Mouse (Mus musculus): ENCODE results near the gene Nol9.

- no peak for TF ChIP-seq ZC3H11A (IDR thresholded peaks at IDR 0.05; ENCODE audit: borderline replicate concordance, low read depth, low read length)
- no peak for TF ChIP-seq MAFK (IDR thresholded peaks at IDR 0.05; ENCODE audit: insufficient read depth, low read depth, low read length)
- no peak for TF ChIP-seq HCFC1 (IDR thresholded peaks at IDR 0.05; ENCODE audit: borderline replicate concordance, insufficient read depth, low read length)
Measured at GRCm38 (mm10) chr4:152039831-152040310, 750 bp downstream of the Nol9 start.
